Mouse (Mus musculus) ES-Bruce4 (cell line): Measurements from ENCODE around the gene Tspan4.

Source experiments
- CTCF ChIP-seq: IDR thresholded peaks from one replicate; pipeline ENCODE4 v1.8.1; 2011; ENCODE audit warnings: low read depth, low read length
- EP300 ChIP-seq: IDR thresholded peaks from 2 replicates; pipeline ENCODE4 v1.6.1; 2011; ENCODE audit warnings: low read depth, low read length; ENCODE audit not compliant: insufficient read depth
- POLR2A ChIP-seq: IDR thresholded peaks from one replicate; pipeline ENCODE4 v1.8.1; 2011; ENCODE audit warnings: low read length; ENCODE audit not compliant: insufficient read depth

DNA sequence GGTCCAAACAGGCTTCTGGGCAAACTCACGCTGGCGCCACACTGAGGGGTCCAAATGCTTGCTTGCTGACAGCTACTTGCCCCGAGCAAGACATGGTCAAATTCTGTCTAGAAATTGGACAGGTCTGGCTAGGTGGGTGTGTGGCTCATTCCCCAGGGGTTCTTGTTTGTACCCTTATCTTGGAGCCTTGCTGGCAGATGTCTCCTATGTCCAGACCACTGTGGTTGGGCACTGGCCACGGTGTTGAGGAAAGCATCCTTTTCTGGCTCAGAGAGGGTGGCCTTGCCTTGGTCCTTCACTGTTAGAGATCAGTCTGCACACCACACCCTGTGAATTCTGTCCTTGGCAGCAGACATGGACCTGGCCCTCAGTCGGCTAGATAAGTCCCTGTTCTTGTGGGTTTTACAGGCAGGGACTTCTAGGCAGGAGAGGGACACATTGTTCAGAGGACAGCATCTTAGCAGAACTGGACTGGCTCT lies 3.3 kb downstream of the Tspan4 start:
- TF ChIP-seq EP300, result no peak
- no peak for TF ChIP-seq POLR2A
- no peak for TF ChIP-seq CTCF
